Mouse (Mus musculus) limb, embryonic 12.5 days (tissue): ENCODE data around the gene Lifr. TPM values are rescaled to one million over a fixed set of nuclear protein-coding genes. Genes with fewer than 3 reads are reported as not detected.

Experiments
- ATAC-seq: fragments of 200-750 bp; cut with Nextera tagmentation; 2 replicates; pipeline ENCODE4 v1.8.0; 2017; ENCODE audit warnings: low read depth, moderate TSS enrichment; ENCODE audit not compliant: insufficient number of reproducible peaks, insufficient read depth, low FRiP score, low TSS enrichment
- H3K27ac ChIP-seq: fragments of 300-500 bp; sonication (generic); 2 replicates; pipeline ENCODE4 v1.5.1; 2016; ENCODE audit warnings: mild to moderate bottlenecking, moderate library complexity
- H3K27me3 ChIP-seq: fragments of 300-500 bp; sonication (generic); 2 replicates; pipeline ENCODE4 v1.6.1; 2016; ENCODE audit warnings: mild to moderate bottlenecking, moderate library complexity
- H3K36me3 ChIP-seq: fragments of 300-500 bp; sonication (generic); 2 replicates; pipeline ENCODE4 v1.6.1; 2016; ENCODE audit warnings: mild to moderate bottlenecking, moderate library complexity
- H3K4me1 ChIP-seq: fragments of 300-500 bp; sonication (generic); replicated peaks from 2 replicates; pipeline ENCODE4 v1.6.1; 2016
- H3K4me2 ChIP-seq: fragments of 300-500 bp; sonication (generic); 2 replicates; pipeline ENCODE4 v1.6.1; 2016; ENCODE audit warnings: mild to moderate bottlenecking, moderate library complexity
- H3K4me3 ChIP-seq: fragments of 300-500 bp; sonication (generic); replicated peaks from 2 replicates; pipeline ENCODE4 v1.5.1; 2016; ENCODE audit warnings: mild to moderate bottlenecking
- H3K9ac ChIP-seq: fragments of 300-500 bp; sonication (generic); replicated peaks from 2 replicates; pipeline ENCODE4 v1.6.1; 2016; ENCODE audit warnings: mild to moderate bottlenecking, moderate library complexity
- H3K9me3 ChIP-seq: fragments of 300-500 bp; sonication (generic); 2 replicates; pipeline ENCODE4 v1.6.1; 2016; ENCODE audit warnings: mild to moderate bottlenecking, moderate library complexity
- WGBS: fragments of 180-500 bp; shearing (Covaris S2); methylation state at CpG from one replicate; pipeline ENCODE4 v1.1.7; 2016; 5-methylcytosine and 5-hydroxymethylcytosine counted together
- polyA plus RNA-seq: library from polyadenylated mRNA; unstranded; fragments of >200 nt; fragmentation: Nextera tagmentation; extraction: Ambion mirVana; gene quantifications from 2 replicates; pipeline ENCODE4 v1.2.1, GENCODE M21; 2016

The Lifr gene
- polyA plus RNA-seq, 1 experiment from 2014 or later, result 15.8 TPM

DNA sequence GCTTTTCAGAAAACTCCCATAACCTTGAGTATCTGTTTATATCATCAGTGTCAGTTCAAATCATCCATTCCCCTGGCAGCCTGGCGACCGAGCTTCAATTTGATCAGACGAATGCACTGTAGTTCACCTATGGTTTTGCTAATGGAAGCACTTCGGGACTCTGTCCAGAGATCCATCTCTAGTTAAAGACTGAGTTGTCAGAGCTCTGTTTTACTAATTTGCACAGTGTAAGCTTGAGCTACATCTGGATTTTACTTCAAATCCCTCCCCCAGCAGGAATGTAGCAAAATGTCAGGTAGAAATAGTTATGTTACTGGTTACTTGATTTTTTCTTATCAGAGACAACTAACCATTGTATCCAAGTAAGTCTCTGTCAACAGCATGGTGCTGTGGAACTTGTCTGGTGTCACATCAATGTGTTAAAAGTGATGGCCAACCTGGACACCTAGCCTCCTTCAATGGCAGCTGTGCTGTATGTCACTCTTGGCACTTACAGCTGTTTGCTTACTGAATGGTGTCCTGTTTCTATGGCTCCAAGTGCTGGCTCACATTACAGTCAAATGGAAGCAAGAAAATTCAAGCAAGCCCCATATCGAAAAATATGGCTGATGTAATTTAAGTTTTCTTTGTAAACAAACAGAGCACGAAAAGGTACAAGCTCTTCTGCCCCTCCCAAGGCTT lies 22.0 kb downstream of the Lifr start:
- 0 out of 2 replicates have a peak, but pooled peaks cover under 1% of the 10 kb centered on the region for H3K27me3 ChIP-seq
- WGBS, result 73% methylated on average over 6 of the region's 6 CpGs
- 0 out of 2 replicates have a peak, but pooled peaks have one; percentile 66 for ATAC-seq

GRCm38 (mm10) chr15:7113906-7114305 lies 23.5 kb downstream of the Lifr start:
- no peak for ATAC-seq
- Histone ChIP-seq H3K9ac (no peak overlapping the region), H3K27ac (no peak overlapping the region), H3K4me2 (no peak overlapping the region), H3K4me1 (no peaks in the 10 kb centered on the region), H3K27me3 (no peaks in the 10 kb centered on the region), H3K9me3 (no peaks in the 10 kb centered on the region), H3K4me3 (no peak overlapping the region), H3K36me3 (no peaks in the 10 kb centered on the region)
- WGBS, result 86% methylated on average over 3 of the region's 3 CpGs

More for the DNA sequence above, 22.0 kb downstream of the Lifr start:
- Histone ChIP-seq H3K36me3 (no peaks in the 10 kb centered on the region), H3K4me3 (no peak overlapping the region), H3K4me2 (no peak overlapping the region), H3K9me3 (no peaks in the 10 kb centered on the region), H3K9ac (no peak overlapping the region), H3K4me1 (0 out of 2 replicates have a peak, but pooled peaks cover 3% of the 10 kb centered on the region), H3K27ac (no peak overlapping the region)

DNA sequence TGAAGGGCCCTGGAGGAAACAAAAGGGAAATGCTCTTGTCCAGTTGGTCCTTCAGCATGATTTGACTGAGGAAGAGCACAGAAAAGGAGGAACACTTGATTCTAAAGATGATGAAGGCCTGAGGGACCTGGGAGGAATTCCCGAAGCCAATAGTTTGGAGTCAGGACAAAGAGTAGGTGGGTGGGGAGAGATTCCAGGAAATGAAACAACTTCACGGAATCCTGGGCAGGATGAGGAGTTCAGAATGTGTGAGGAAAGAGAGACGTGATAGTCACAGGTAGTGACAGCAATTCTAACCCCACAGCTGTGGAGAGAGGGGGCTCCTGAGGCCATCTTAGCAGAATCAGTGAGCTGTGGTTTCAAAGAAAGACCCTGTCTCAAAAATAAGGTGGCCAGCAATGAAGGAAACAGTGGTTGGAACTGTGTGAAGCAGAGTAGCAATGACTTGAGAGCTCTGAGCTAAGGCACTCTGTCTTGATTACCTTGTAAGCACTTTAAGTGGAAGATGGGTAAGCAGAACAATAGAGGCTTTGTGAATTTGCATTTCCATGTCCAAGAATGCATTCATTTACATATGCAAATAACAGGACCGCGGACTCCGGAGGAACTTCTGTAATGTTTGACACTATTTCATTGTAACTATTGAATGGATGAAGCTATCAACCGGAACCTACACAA lies 25.1 kb downstream of the Lifr start:
- H3K4me1 ChIP-seq, result no peaks in the 10 kb centered on the region
- no peak overlapping the region for H3K4me2 ChIP-seq
- no peak overlapping the region for H3K27ac ChIP-seq
- ATAC-seq, result no peak
- no peak overlapping the region for H3K9ac ChIP-seq
- no peaks in the 10 kb centered on the region for H3K27me3 ChIP-seq
- WGBS, result 57% methylated on average over 7 of the region's 7 CpGs
- H3K4me3 ChIP-seq, result no peak overlapping the region
- no peaks in the 10 kb centered on the region for H3K36me3 ChIP-seq
- H3K9me3 ChIP-seq, result no peaks in the 10 kb centered on the region

DNA sequence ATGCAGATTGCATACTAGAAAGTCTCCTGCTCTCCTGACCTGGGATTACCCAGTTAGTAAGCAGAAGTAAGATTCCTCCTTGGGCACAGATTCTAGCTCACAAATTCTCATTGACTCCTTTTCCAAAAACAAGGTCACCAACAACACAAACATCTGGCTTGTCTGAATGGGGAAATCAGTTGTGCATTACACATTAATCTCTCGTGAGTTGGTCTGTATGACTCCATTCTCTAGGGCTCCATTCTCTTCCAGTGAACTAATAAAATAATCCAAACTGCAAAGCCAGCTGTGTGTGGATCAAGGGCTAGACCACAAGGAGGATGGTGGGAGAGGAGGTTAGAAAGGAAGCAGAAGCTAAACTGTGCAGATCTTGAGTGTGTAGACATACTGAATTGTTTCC lies 25.8 kb downstream of the Lifr start:
- H3K9me3 ChIP-seq, result no peaks in the 10 kb centered on the region
- no peaks in the 10 kb centered on the region for H3K4me1 ChIP-seq
- no peak overlapping the region for H3K4me2 ChIP-seq
- no peaks in the 10 kb centered on the region for H3K27me3 ChIP-seq
- no peak for ATAC-seq
- H3K36me3 ChIP-seq, result no peaks in the 10 kb centered on the region
- H3K27ac ChIP-seq, result no peak overlapping the region
- no peak overlapping the region for H3K9ac ChIP-seq
- no peak overlapping the region for H3K4me3 ChIP-seq
- 64% methylated on average over 1 of the region's 1 CpGs for WGBS

DNA sequence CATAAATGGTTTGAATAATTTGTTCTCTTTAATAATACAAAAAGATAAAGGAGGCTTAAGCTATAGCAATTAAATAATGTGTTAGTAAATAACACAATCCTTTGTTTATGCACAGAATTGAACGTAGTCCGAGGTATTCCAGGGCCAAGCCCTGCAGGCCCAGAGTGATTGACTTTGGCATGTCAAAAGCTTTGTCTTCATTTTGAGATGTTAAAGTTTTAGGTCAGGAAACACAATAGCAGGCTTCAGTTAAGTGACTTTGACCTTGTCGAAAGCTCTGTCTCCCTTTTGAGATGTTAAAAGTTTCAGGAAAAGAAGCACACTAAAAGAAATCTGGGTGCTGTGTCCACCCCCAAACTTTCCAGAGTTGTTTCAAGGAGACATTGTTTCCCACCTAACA lies 26.3 kb downstream of the Lifr start:
- no peak for ATAC-seq
- WGBS, result 89% methylated on average over 3 of the region's 3 CpGs
- Histone ChIP-seq H3K4me3 (no peak overlapping the region), H3K9ac (no peak overlapping the region), H3K9me3 (no peaks in the 10 kb centered on the region), H3K4me1 (no peaks in the 10 kb centered on the region), H3K4me2 (no peak overlapping the region), H3K36me3 (no peaks in the 10 kb centered on the region), H3K27ac (no peak overlapping the region), H3K27me3 (no peaks in the 10 kb centered on the region)

DNA sequence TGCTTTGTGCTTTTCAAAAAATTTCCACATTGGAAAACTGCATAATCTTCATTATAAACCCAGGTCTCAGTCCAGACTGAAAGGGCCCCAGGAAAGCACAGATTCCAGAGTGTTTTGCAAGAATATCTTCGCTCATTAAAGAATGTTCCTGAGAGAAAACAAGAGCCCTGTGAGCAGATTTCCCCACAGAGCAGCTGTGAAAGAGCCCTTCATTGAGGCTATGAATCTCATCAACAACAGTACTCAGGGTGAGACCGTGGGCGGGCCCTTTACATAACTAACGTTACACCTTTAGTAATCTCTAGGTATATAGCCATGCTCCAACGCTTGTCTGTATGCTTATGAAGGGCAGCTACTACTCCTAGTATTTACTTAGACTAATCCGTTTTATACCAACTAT lies 27.5 kb downstream of the Lifr start:
- Histone ChIP-seq H3K9me3 (no peaks in the 10 kb centered on the region), H3K27ac (no peak overlapping the region), H3K9ac (no peak overlapping the region), H3K27me3 (no peaks in the 10 kb centered on the region), H3K4me1 (no peaks in the 10 kb centered on the region), H3K4me2 (no peak overlapping the region), H3K4me3 (no peak overlapping the region), H3K36me3 (no peaks in the 10 kb centered on the region)
- no peak for ATAC-seq
- WGBS, result 85% methylated on average over 6 of the region's 6 CpGs

DNA sequence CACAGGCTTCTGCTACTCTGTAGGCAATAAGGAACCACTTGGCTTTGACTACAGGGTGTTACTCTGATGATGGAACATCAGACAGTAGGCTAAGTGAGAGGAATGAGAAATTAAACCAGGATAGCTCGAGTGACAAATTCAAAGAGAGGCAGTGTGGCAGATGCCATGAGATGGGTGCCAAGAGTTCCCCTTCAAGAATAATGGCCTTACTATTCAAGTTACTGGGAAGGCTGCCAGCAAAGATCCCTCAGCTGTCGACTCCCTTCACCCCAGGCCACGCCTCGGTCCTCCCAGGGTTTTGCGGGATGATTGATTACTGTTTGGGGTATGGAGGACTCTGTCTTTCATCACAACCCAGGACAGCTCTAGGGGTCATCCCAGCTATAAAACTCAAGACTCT lies 28.4 kb downstream of the Lifr start:
- no peaks in the 10 kb centered on the region for H3K36me3 ChIP-seq
- WGBS, result 25% methylated on average over 5 of the region's 5 CpGs
- H3K27ac ChIP-seq, result no peak overlapping the region
- no peaks in the 10 kb centered on the region for H3K4me1 ChIP-seq
- no peak overlapping the region for H3K4me2 ChIP-seq
- no peak overlapping the region for H3K9ac ChIP-seq
- no peak overlapping the region for H3K4me3 ChIP-seq
- H3K9me3 ChIP-seq, result no peaks in the 10 kb centered on the region
- no peak for ATAC-seq
- H3K27me3 ChIP-seq, result no peaks in the 10 kb centered on the region

GRCm38 (mm10) chr15:7119930-7120512 lies 29.6 kb downstream of the Lifr start:
- H3K4me2 ChIP-seq, result no peak overlapping the region
- H3K27me3 ChIP-seq, result no peaks in the 10 kb centered on the region
- H3K9me3 ChIP-seq, result no peaks in the 10 kb centered on the region
- WGBS, result 60% methylated on average over 8 of the region's 8 CpGs
- H3K4me3 ChIP-seq, result no peak overlapping the region
- H3K4me1 ChIP-seq, result no peaks in the 10 kb centered on the region
- H3K27ac ChIP-seq, result no peak overlapping the region
- ATAC-seq, result no peak
- no peaks in the 10 kb centered on the region for H3K36me3 ChIP-seq
- H3K9ac ChIP-seq, result no peak overlapping the region

- H3K4me2 ChIP-seq, result no peak overlapping the region
- no peaks in the 10 kb centered on the region for H3K9me3 ChIP-seq
- no peak overlapping the region for H3K9ac ChIP-seq
- H3K4me3 ChIP-seq, result no peak overlapping the region
- WGBS, result 76% methylated on average over 5 of the region's 5 CpGs
- no peak overlapping the region for H3K27ac ChIP-seq
- ATAC-seq, result no peak
- no peaks in the 10 kb centered on the region for H3K36me3 ChIP-seq
- H3K4me1 ChIP-seq, result peaks cover 8% of the 10 kb centered on the region; the same call in 1 of the 2 replicates
- H3K27me3 ChIP-seq, result no peaks in the 10 kb centered on the region
Observed at GRCm38 (mm10) chr15:7123781-7124450, 33.5 kb downstream of the Lifr start.

DNA sequence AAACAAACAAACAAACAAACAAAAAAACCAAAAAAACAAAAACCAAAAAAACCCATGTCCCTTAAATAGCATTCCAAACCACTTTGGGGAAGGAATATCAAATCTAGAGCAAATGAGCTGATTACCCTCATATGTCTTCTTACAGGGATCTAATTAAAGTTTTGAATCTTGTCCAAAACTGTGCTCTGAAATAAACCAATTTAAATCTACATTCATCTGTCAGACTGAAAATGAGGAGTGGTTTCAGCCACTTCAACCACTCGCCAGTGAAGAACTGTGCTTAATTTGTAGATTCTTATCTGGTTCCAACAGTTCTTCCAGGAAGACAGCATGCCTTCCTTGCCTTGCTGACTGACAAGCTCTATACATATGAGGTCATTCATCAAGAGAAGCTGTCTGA lies 35.8 kb downstream of the Lifr start:
- Histone ChIP-seq H3K9ac (no peak overlapping the region), H3K27me3 (no peaks in the 10 kb centered on the region), H3K4me3 (no peak overlapping the region), H3K9me3 (no peaks in the 10 kb centered on the region), H3K27ac (no peak overlapping the region), H3K4me2 (no peak overlapping the region), H3K4me1 (peaks cover 18% of the 10 kb centered on the region), H3K36me3 (no peaks in the 10 kb centered on the region)
- ATAC-seq, result no peak
- 49% methylated on average over 1 of the region's 1 CpGs for WGBS

GRCm38 (mm10) chr15:7128627-7129126 lies 38.3 kb downstream of the Lifr start:
- no peaks in the 10 kb centered on the region for H3K27me3 ChIP-seq

More at GRCm38 (mm10) chr15:7128627-7129126, 38.3 kb downstream of the Lifr start:
- WGBS, result under 1% methylated on average over 18 of the region's 18 CpGs
- Histone ChIP-seq H3K36me3 (0 out of 2 replicates have a peak, but pooled peaks cover 4% of the 10 kb centered on the region), H3K4me3 (peak overlapping the region; percentile 80), H3K9ac (peak overlapping the region; percentile 86), H3K4me1 (peaks cover 24% of the 10 kb centered on the region), H3K27ac (peak overlapping the region; percentile 83), H3K4me2 (peak overlapping the region; percentile 79), H3K9me3 (no peaks in the 10 kb centered on the region)
- no peak for ATAC-seq
